Mouse (Mus musculus): ENCODE results near the gene Cavin3.

GRCm38 (mm10) chr7:105432058-105432457, 50.0 kb downstream of the Cavin3 start:
- no peak for TF ChIP-seq CTCF (IDR thresholded peaks at IDR 0.05; ENCODE audit: low read depth)
- TF ChIP-seq EP300 (IDR thresholded peaks at IDR 0.05; ENCODE audit: low read depth) = no peak
